Mouse (Mus musculus): Measurements from ENCODE around the gene Tagap1. TPM values are rescaled to one million over a fixed set of nuclear protein-coding genes. Genes with fewer than 3 reads are reported as not detected.
"Not testable (repeated sequence)": the region's sequence is repeated elsewhere in the genome, so short reads cannot be mapped to it uniquely, and the experiment has no call there.

The Tagap1 gene
- polyA plus RNA-seq, 2 experiments, result 11.2 to 12.4 TPM

DNA sequence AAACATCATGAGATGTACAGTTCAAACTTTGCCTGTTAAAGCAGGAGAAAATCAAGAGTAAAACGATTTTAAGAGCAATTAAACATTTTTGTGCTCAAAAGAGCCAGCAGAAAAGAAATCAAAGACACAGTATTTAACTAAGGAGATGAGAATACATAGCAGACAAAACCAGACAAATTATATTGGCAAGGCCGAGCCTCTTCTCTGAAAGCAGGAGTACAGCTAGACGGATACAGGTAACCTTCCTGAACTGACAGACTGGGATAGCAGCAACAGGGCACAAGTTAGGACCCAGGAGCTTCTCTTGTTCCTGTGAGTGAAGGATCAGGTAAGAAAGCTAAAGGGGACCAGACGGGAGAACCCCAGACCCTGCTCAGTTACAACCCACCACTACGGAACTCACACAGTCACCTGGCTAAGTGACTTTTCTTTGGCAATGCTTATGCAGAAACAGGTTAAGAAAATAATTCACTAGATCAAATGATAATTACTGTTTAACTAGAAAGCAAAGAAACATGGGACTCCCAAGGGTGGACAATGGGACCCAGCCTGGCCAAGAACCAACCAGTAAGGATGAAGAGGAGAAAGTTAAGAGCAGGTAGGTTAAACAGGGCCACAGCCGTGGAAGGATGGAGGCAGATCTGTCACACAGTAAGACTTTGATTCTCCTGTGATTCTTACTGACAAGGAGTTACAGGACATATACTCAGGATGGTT lies 1.3 kb downstream of the Tagap1 start:
- not testable (repeated sequence) for DNase-seq (ENCODE audit: low read depth in 3 of 3, low spot score in 3 of 3)

DNA sequence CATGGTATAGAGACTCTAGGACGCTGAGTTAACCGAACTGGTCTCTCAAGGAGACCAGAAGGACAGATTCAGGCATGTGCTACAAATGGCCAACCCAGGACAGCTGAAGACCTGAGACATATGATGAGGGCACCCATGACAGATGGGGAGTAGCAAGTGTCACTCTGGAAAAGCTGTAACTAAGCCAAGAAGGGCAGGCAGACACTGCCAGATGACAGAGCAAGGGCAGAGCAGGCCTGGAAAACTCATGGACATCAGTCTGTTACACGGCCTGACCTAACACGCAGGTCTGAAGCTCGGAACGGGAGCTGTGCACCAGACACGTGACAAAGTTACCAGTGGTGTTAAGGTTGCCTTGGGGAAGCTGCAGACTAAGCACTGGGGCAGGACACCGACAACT lies 2.1 kb downstream of the Tagap1 start:
- WGBS (ENCODE audit: insufficient replicate concordance), result 70% methylated on average over 5 of the region's 8 CpGs
- not testable (repeated sequence) for H3K9ac ChIP-seq (replicated peaks); H3K36me3 ChIP-seq (replicated peaks; ENCODE audit: control insufficient read depth, insufficient read depth, low read depth); H3K27me3 ChIP-seq (ENCODE audit: control insufficient read depth, insufficient read depth, low read length); H3K4me3 ChIP-seq (ENCODE audit: insufficient read depth in 1 of 2, low read depth in 2 of 2, low read length in 2 of 2); H3K27ac ChIP-seq; ATAC-seq (ENCODE audit: insufficient read depth); H3K4me2 ChIP-seq (ENCODE audit: low read depth); H3K4me1 ChIP-seq (replicated peaks; ENCODE audit: control insufficient read depth in 2 of 2, insufficient read depth in 2 of 2, low read length in 1 of 2); H3K9me3 ChIP-seq (ENCODE audit: control insufficient read depth, low read length); DNase-seq (ENCODE audit: low read depth in 3 of 3, low spot score in 3 of 3)

More for the DNA sequence above, 1.3 kb downstream of the Tagap1 start:
- H3K27ac ChIP-seq; H3K36me3 ChIP-seq (replicated peaks; ENCODE audit: control insufficient read depth, insufficient read depth, low read depth); H3K9ac ChIP-seq (replicated peaks); ATAC-seq (ENCODE audit: insufficient read depth); H3K4me1 ChIP-seq (replicated peaks; ENCODE audit: control insufficient read depth in 2 of 2, insufficient read depth in 2 of 2, low read length in 1 of 2); H3K9me3 ChIP-seq (ENCODE audit: control insufficient read depth, low read length); H3K27me3 ChIP-seq (ENCODE audit: control insufficient read depth, insufficient read depth, low read length): not testable (repeated sequence)
- 74% methylated on average over 3 of the region's 6 CpGs for WGBS (ENCODE audit: insufficient replicate concordance)
- H3K4me3 ChIP-seq (ENCODE audit: insufficient read depth in 1 of 2, low read depth in 2 of 2, low read length in 2 of 2), result peak overlapping the region; percentile 61 to 62; a peak in 2 of 4 replicates
- peak overlapping the region; percentile 63 for H3K4me2 ChIP-seq (ENCODE audit: low read depth)

DNA sequence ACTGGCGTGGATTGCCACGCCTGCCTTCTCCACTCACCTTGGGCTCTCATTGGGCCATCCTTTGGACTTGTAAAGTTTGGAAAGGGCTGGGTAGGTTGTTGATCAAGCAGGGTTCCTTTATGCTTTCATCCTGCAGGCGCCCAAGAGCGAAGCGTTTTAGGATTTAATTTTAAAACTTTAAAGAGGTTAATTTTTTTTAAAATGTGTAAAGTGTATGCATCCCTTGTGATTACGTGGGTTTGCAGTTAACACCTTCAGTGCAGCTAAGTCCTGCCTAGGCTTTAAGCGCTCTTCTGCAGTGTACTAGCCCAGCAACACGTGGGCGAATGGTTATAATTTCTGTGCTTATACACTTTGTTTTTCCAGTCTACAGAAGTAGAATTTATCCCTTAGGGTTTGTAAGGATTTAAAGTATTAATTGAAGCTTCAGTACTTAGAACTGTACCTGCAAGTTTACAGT lies 12.2 kb downstream of the Tagap1 start:
- H3K27ac ChIP-seq; DNase-seq (ENCODE audit: low read depth in 3 of 3, low spot score in 3 of 3); H3K27me3 ChIP-seq (ENCODE audit: control insufficient read depth, insufficient read depth, low read length); H3K4me1 ChIP-seq (replicated peaks; ENCODE audit: control insufficient read depth in 2 of 2, insufficient read depth in 2 of 2, low read length in 1 of 2); H3K36me3 ChIP-seq (replicated peaks; ENCODE audit: control insufficient read depth, insufficient read depth, low read depth); H3K9ac ChIP-seq (replicated peaks); H3K9me3 ChIP-seq (ENCODE audit: control insufficient read depth, low read length): not testable (repeated sequence)
- peak overlapping the region; percentile 56 to 70 for H3K4me3 ChIP-seq (ENCODE audit: insufficient read depth in 1 of 2, low read depth in 2 of 2, low read length in 2 of 2)
- peak overlapping the region; percentile 79 for H3K4me2 ChIP-seq (ENCODE audit: low read depth)
- 10% methylated on average over 9 of the region's 9 CpGs for WGBS (ENCODE audit: insufficient replicate concordance)
- peak; percentile 14 for ATAC-seq (ENCODE audit: insufficient read depth)

DNA sequence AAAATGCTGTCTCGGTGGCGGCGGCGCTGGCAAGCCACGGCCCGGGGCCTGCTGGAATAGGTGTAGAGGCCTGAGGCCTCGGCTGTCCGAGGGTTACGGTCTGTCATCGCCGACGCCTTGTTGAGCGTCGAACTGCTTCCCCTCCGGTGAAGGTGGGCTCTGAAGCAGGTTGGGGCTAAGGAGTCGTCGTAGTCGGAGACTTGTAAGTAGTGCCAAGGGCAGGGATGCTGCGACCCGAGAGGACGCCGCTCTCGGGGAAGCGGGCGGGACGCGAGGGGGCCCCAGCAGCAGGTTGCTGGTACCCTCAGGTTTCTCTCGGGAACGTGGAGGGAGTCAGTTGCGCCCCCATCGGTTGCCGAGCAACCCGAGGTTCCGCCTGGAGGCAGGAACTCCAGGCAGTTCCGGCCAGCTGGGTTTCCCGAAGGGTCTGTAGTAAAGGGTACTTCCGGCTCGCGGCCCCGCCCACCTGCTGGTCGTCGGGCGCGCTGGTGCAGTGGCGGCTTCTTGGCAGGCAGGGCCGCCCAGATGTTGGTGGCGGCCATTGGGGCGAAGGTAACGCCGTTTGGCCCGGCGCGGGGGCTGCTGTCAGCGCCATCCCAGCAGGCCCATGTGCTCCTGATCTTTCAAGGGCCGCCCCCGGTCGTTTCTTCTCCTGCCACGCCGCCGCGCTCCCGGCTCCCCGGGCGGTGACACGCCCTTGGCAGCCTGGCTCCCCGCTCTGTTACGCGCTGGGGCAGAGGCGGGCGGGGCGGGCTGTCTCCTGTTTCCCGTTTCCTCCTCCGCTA lies 12.8 kb downstream of the Tagap1 start, which contains the start of gene Rsph3b:
TSS of gene Rsph3b (minus strand) at position 699 of the 785 bp plus-strand sequence.
- under 1% methylated on average over 67 of the region's 73 CpGs for whole genome bisulfite sequencing (ENCODE audit: insufficient replicate concordance)
- not testable (repeated sequence) for H3K4me1 ChIP-seq (replicated peaks; ENCODE audit: control insufficient read depth in 2 of 2, insufficient read depth in 2 of 2, low read length in 1 of 2); H3K9me3 ChIP-seq (ENCODE audit: control insufficient read depth, low read length); H3K27me3 ChIP-seq (ENCODE audit: control insufficient read depth, insufficient read depth, low read length); H3K36me3 ChIP-seq (replicated peaks; ENCODE audit: control insufficient read depth, insufficient read depth, low read depth); H3K27ac ChIP-seq
- ATAC-seq (ENCODE audit: insufficient read depth) (peak; percentile 92), DNase-seq (ENCODE audit: low read depth in 3 of 3, low spot score in 3 of 3) (peak; percentile 45 to 54 (median 45))
- Histone ChIP-seq H3K4me3 (ENCODE audit: insufficient read depth in 1 of 2, low read depth in 2 of 2, low read length in 2 of 2) (peak within 1 kb of the TSS; percentile 56 to 70), H3K4me2 (ENCODE audit: low read depth) (peak within 1 kb of the TSS; percentile 79), H3K9ac (replicated peaks) (peak within 1 kb of the TSS; percentile 63)

DNA sequence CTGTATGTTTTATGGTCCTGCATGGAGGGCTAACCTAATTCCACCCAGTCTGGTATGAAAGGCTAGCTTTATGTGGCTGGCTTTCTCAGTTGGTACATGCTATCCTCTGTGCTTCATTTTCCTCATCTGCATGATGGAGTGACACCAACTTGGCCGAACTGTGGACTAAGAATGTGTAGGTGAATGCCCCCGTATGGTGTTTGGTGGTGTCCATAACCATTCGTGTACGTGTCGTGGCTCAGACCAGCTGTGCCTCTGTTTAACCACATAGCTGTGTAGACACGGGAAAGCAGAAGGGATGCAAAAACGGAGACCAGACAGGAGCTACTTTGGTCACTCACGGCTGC lies 13.3 kb downstream of the Tagap1 start:
- H3K27me3 ChIP-seq (ENCODE audit: control insufficient read depth, insufficient read depth, low read length); H3K36me3 ChIP-seq (replicated peaks; ENCODE audit: control insufficient read depth, insufficient read depth, low read depth); H3K9me3 ChIP-seq (ENCODE audit: control insufficient read depth, low read length); H3K4me1 ChIP-seq (replicated peaks; ENCODE audit: control insufficient read depth in 2 of 2, insufficient read depth in 2 of 2, low read length in 1 of 2); DNase-seq (ENCODE audit: low read depth in 3 of 3, low spot score in 3 of 3); ATAC-seq (ENCODE audit: insufficient read depth); H3K27ac ChIP-seq; H3K9ac ChIP-seq (replicated peaks): not testable (repeated sequence)
- Histone ChIP-seq H3K4me2 (ENCODE audit: low read depth) (peak overlapping the region; percentile 79), H3K4me3 (ENCODE audit: insufficient read depth in 1 of 2, low read depth in 2 of 2, low read length in 2 of 2) (peak overlapping the region in 1 of 2 experiments; percentile 70; a peak in 2 of 4 replicates)
- no CpG with 5 or more reads among the region's 8 CpGs for WGBS (ENCODE audit: insufficient replicate concordance)

DNA sequence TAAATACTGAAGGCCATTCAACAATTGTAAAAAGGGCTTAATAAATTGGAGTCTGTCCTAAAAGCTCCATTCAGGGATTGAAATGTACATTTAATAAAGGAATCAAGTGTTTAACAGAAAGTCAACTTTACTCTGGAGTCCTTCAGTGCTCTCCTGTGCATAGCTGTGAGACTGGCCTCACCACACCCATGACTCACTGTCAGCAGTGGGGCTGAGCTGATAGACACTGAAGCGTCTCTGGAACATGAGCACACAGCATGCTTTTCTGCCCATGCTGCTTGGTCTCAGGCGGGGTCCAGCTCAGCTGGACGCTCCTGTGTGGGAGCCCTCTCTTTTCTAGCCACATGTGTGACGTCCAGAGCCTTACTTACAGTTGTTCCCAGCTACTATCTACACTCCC lies 18.4 kb downstream of the Tagap1 start:
- H3K27me3 ChIP-seq (ENCODE audit: control insufficient read depth, insufficient read depth, low read length); H3K36me3 ChIP-seq (replicated peaks; ENCODE audit: control insufficient read depth, insufficient read depth, low read depth); H3K27ac ChIP-seq; DNase-seq (ENCODE audit: low read depth in 3 of 3, low spot score in 3 of 3); ATAC-seq (ENCODE audit: insufficient read depth); H3K4me1 ChIP-seq (replicated peaks; ENCODE audit: control insufficient read depth in 2 of 2, insufficient read depth in 2 of 2, low read length in 1 of 2); H3K9me3 ChIP-seq (ENCODE audit: control insufficient read depth, low read length); H3K4me3 ChIP-seq (ENCODE audit: insufficient read depth in 1 of 2, low read depth in 2 of 2, low read length in 2 of 2); H3K4me2 ChIP-seq (ENCODE audit: low read depth); H3K9ac ChIP-seq (replicated peaks): not testable (repeated sequence)
- no CpG with 5 or more reads among the region's 4 CpGs for WGBS (ENCODE audit: insufficient replicate concordance)

DNA sequence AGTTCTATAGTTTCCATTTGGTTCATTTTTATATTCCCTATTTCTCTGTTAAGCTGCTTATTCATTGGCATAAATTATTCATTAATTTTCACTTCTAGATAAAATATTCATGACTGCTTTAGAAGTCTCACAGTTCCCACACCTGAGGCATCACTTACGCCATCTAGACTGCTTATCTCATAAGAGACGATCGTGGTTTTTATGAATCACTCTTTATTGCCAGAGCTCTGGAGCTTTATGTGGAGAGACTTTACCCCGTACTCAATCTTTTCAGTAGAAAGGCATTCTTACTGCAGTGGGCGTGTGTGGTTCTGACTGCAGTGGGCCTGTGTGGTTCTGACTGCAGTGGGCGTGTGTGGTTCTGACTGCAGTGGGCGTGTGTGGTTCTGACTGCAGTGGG lies 29.3 kb downstream of the Tagap1 start:
- not testable (repeated sequence) for H3K9me3 ChIP-seq (ENCODE audit: control insufficient read depth, low read length); H3K36me3 ChIP-seq (replicated peaks; ENCODE audit: control insufficient read depth, insufficient read depth, low read depth); ATAC-seq (ENCODE audit: insufficient read depth); H3K4me3 ChIP-seq (ENCODE audit: insufficient read depth in 1 of 2, low read depth in 2 of 2, low read length in 2 of 2); H3K27me3 ChIP-seq (ENCODE audit: control insufficient read depth, insufficient read depth, low read length); H3K4me1 ChIP-seq (replicated peaks; ENCODE audit: control insufficient read depth in 2 of 2, insufficient read depth in 2 of 2, low read length in 1 of 2); H3K27ac ChIP-seq; DNase-seq (ENCODE audit: low read depth in 3 of 3, low spot score in 3 of 3); H3K9ac ChIP-seq (replicated peaks); H3K4me2 ChIP-seq (ENCODE audit: low read depth)
- WGBS (ENCODE audit: insufficient replicate concordance), result 83% methylated on average over 6 of the region's 7 CpGs

All from liver, embryonic 14.5 days (tissue).